Mouse (Mus musculus): ENCODE measurements around the gene Pip4k2a. TPM values are rescaled to one million over a fixed set of nuclear protein-coding genes. Genes with fewer than 3 reads are reported as not detected.

The Pip4k2a gene
- polyA plus RNA-seq, 1 experiment from 2014 or later, result 16.2 TPM

- 36% methylated on average over 7 of the region's 7 CpGs for WGBS
- Histone ChIP-seq H3K27ac (replicated peaks; ENCODE audit: low read depth, low read length) (no peak overlapping the region), H3K4me1 (ENCODE audit: control insufficient read depth, insufficient read depth, low read length) (peaks cover 14% of the 10 kb centered on the region), H3K36me3 (ENCODE audit: control insufficient read depth, insufficient read depth, low read length) (no peaks in the 10 kb centered on the region), H3K27me3 (replicated peaks; ENCODE audit: control insufficient read depth, insufficient read depth, low read length) (no peaks in the 10 kb centered on the region), H3K9me3 (ENCODE audit: control insufficient read depth, low read length) (no peaks in the 10 kb centered on the region), H3K9ac (ENCODE audit: low read depth, low read length) (no peak overlapping the region), H3K4me2 (ENCODE audit: low read depth, low read length) (no peak overlapping the region), H3K4me3 (ENCODE audit: low read depth, low read length) (no peak overlapping the region)
- ATAC-seq (ENCODE audit: low read depth) (no peak), DNase-seq (ENCODE audit: low spot score) (no peak)
Observed at GRCm38 (mm10) chr2:18956945-18957344, 41.0 kb downstream of the Pip4k2a start.

GRCm38 (mm10) chr2:18956424-18956823 lies 41.5 kb downstream of the Pip4k2a start:
- DNase-seq (ENCODE audit: low spot score), result no peak
- peaks cover 14% of the 10 kb centered on the region for H3K4me1 ChIP-seq (ENCODE audit: control insufficient read depth, insufficient read depth, low read length)
- no peak for ATAC-seq (ENCODE audit: low read depth)
- no peak overlapping the region for H3K27ac ChIP-seq (replicated peaks; ENCODE audit: low read depth, low read length)
- no peak overlapping the region for H3K4me2 ChIP-seq (ENCODE audit: low read depth, low read length)
- H3K9me3 ChIP-seq (ENCODE audit: control insufficient read depth, low read length), result no peaks in the 10 kb centered on the region
- no peak overlapping the region for H3K9ac ChIP-seq (ENCODE audit: low read depth, low read length)
- H3K36me3 ChIP-seq (ENCODE audit: control insufficient read depth, insufficient read depth, low read length), result no peaks in the 10 kb centered on the region
- no peak overlapping the region for H3K4me3 ChIP-seq (ENCODE audit: low read depth, low read length)
- no peaks in the 10 kb centered on the region for H3K27me3 ChIP-seq (replicated peaks; ENCODE audit: control insufficient read depth, insufficient read depth, low read length)
- WGBS, result 84% methylated on average over 3 of the region's 3 CpGs

- no peaks in the 10 kb centered on the region for H3K27me3 ChIP-seq (replicated peaks; ENCODE audit: control insufficient read depth, insufficient read depth, low read length)
- no peaks in the 10 kb centered on the region for H3K9me3 ChIP-seq (ENCODE audit: control insufficient read depth, low read length)
- ATAC-seq (ENCODE audit: low read depth) (no peak), DNase-seq (ENCODE audit: low spot score) (no peak)
- H3K9ac ChIP-seq (ENCODE audit: low read depth, low read length), result no peak overlapping the region
- no peaks in the 10 kb centered on the region for H3K36me3 ChIP-seq (ENCODE audit: control insufficient read depth, insufficient read depth, low read length)
- peaks cover 13% of the 10 kb centered on the region for H3K4me1 ChIP-seq (ENCODE audit: control insufficient read depth, insufficient read depth, low read length)
- H3K4me2 ChIP-seq (ENCODE audit: low read depth, low read length), result no peak overlapping the region
- 88% methylated on average over 13 of the region's 13 CpGs for WGBS
- no peak overlapping the region for H3K27ac ChIP-seq (replicated peaks; ENCODE audit: low read depth, low read length)
- H3K4me3 ChIP-seq (ENCODE audit: low read depth, low read length), result no peak overlapping the region
Observed at GRCm38 (mm10) chr2:18955671-18956070, 42.3 kb downstream of the Pip4k2a start.

- H3K9me3 ChIP-seq (ENCODE audit: control insufficient read depth, low read length), result no peaks in the 10 kb centered on the region
- H3K4me1 ChIP-seq (ENCODE audit: control insufficient read depth, insufficient read depth, low read length), result peaks cover 8% of the 10 kb centered on the region
- H3K27ac ChIP-seq (replicated peaks; ENCODE audit: low read depth, low read length), result no peak overlapping the region
- 43% methylated on average over 4 of the region's 4 CpGs for WGBS
- no peak overlapping the region for H3K4me2 ChIP-seq (ENCODE audit: low read depth, low read length)
- no peaks in the 10 kb centered on the region for H3K27me3 ChIP-seq (replicated peaks; ENCODE audit: control insufficient read depth, insufficient read depth, low read length)
- no peak overlapping the region for H3K9ac ChIP-seq (ENCODE audit: low read depth, low read length)
- ATAC-seq (ENCODE audit: low read depth) (no peak), DNase-seq (ENCODE audit: low spot score) (no peak)
- no peak overlapping the region for H3K4me3 ChIP-seq (ENCODE audit: low read depth, low read length)
- H3K36me3 ChIP-seq (ENCODE audit: control insufficient read depth, insufficient read depth, low read length), result no peaks in the 10 kb centered on the region
Observed at GRCm38 (mm10) chr2:18955022-18955421, 42.9 kb downstream of the Pip4k2a start.

GRCm38 (mm10) chr2:18954422-18954821 lies 43.5 kb downstream of the Pip4k2a start:
- 75% methylated on average over 4 of the region's 4 CpGs for WGBS
- no peaks in the 10 kb centered on the region for H3K9me3 ChIP-seq (ENCODE audit: control insufficient read depth, low read length)
- H3K4me1 ChIP-seq (ENCODE audit: control insufficient read depth, insufficient read depth, low read length), result peaks cover 8% of the 10 kb centered on the region
- DNase-seq (ENCODE audit: low spot score) (no peak), ATAC-seq (ENCODE audit: low read depth) (no peak)
- no peak overlapping the region for H3K9ac ChIP-seq (ENCODE audit: low read depth, low read length)
- no peak overlapping the region for H3K4me3 ChIP-seq (ENCODE audit: low read depth, low read length)
- no peak overlapping the region for H3K4me2 ChIP-seq (ENCODE audit: low read depth, low read length)
- H3K27me3 ChIP-seq (replicated peaks; ENCODE audit: control insufficient read depth, insufficient read depth, low read length), result no peaks in the 10 kb centered on the region
- no peak overlapping the region for H3K27ac ChIP-seq (replicated peaks; ENCODE audit: low read depth, low read length)
- H3K36me3 ChIP-seq (ENCODE audit: control insufficient read depth, insufficient read depth, low read length), result no peaks in the 10 kb centered on the region

GRCm38 (mm10) chr2:18952102-18952673 lies 45.7 kb downstream of the Pip4k2a start:
- Histone ChIP-seq H3K9me3 (ENCODE audit: control insufficient read depth, low read length) (no peaks in the 10 kb centered on the region), H3K36me3 (ENCODE audit: control insufficient read depth, insufficient read depth, low read length) (no peaks in the 10 kb centered on the region), H3K4me3 (ENCODE audit: low read depth, low read length) (no peak overlapping the region), H3K9ac (ENCODE audit: low read depth, low read length) (no peak overlapping the region), H3K4me1 (ENCODE audit: control insufficient read depth, insufficient read depth, low read length) (peaks cover 11% of the 10 kb centered on the region), H3K27ac (replicated peaks; ENCODE audit: low read depth, low read length) (no peak overlapping the region), H3K27me3 (replicated peaks; ENCODE audit: control insufficient read depth, insufficient read depth, low read length) (no peaks in the 10 kb centered on the region), H3K4me2 (ENCODE audit: low read depth, low read length) (no peak overlapping the region)
- ATAC-seq (ENCODE audit: low read depth), result no peak
- DNase-seq (ENCODE audit: low spot score), result peak; percentile 66
- WGBS, result 30% methylated on average over 7 of the region's 7 CpGs

GRCm38 (mm10) chr2:18950758-18951157 lies 47.2 kb downstream of the Pip4k2a start:
- peaks cover 11% of the 10 kb centered on the region for H3K4me1 ChIP-seq (ENCODE audit: control insufficient read depth, insufficient read depth, low read length)
- ATAC-seq (ENCODE audit: low read depth) (no peak), DNase-seq (ENCODE audit: low spot score) (no peak)
- H3K4me3 ChIP-seq (ENCODE audit: low read depth, low read length), result no peak overlapping the region
- WGBS, result 69% methylated on average over 2 of the region's 2 CpGs
- no peaks in the 10 kb centered on the region for H3K9me3 ChIP-seq (ENCODE audit: control insufficient read depth, low read length)
- H3K27ac ChIP-seq (replicated peaks; ENCODE audit: low read depth, low read length), result no peak overlapping the region
- no peak overlapping the region for H3K9ac ChIP-seq (ENCODE audit: low read depth, low read length)
- no peaks in the 10 kb centered on the region for H3K27me3 ChIP-seq (replicated peaks; ENCODE audit: control insufficient read depth, insufficient read depth, low read length)
- no peak overlapping the region for H3K4me2 ChIP-seq (ENCODE audit: low read depth, low read length)
- no peaks in the 10 kb centered on the region for H3K36me3 ChIP-seq (ENCODE audit: control insufficient read depth, insufficient read depth, low read length)

- no peak overlapping the region for H3K9ac ChIP-seq (ENCODE audit: low read depth, low read length)
- ATAC-seq (ENCODE audit: low read depth), result no peak
Observed at GRCm38 (mm10) chr2:18948741-18949140, 49.2 kb downstream of the Pip4k2a start.

GRCm38 (mm10) chr2:18947669-18948459 lies 50.1 kb downstream of the Pip4k2a start:
- H3K4me1 ChIP-seq (ENCODE audit: control insufficient read depth, insufficient read depth, low read length), result peaks cover 11% of the 10 kb centered on the region
- 44% methylated on average over 7 of the region's 7 CpGs for WGBS
- no peak overlapping the region for H3K27ac ChIP-seq (replicated peaks; ENCODE audit: low read depth, low read length)
- H3K9me3 ChIP-seq (ENCODE audit: control insufficient read depth, low read length), result no peaks in the 10 kb centered on the region
- DNase-seq (ENCODE audit: low spot score) (peak; percentile 62), ATAC-seq (ENCODE audit: low read depth) (peak; percentile 53; the same call in 1 of the 2 replicates)
- H3K9ac ChIP-seq (ENCODE audit: low read depth, low read length), result no peak overlapping the region
- no peak overlapping the region for H3K4me2 ChIP-seq (ENCODE audit: low read depth, low read length)
- H3K27me3 ChIP-seq (replicated peaks; ENCODE audit: control insufficient read depth, insufficient read depth, low read length), result no peaks in the 10 kb centered on the region
- H3K4me3 ChIP-seq (ENCODE audit: low read depth, low read length), result no peak overlapping the region
- no peaks in the 10 kb centered on the region for H3K36me3 ChIP-seq (ENCODE audit: control insufficient read depth, insufficient read depth, low read length)

More at GRCm38 (mm10) chr2:18948741-18949140, 49.2 kb downstream of the Pip4k2a start:
- Histone ChIP-seq H3K36me3 (ENCODE audit: control insufficient read depth, insufficient read depth, low read length) (no peaks in the 10 kb centered on the region), H3K27ac (replicated peaks; ENCODE audit: low read depth, low read length) (no peak overlapping the region), H3K27me3 (replicated peaks; ENCODE audit: control insufficient read depth, insufficient read depth, low read length) (no peaks in the 10 kb centered on the region), H3K4me2 (ENCODE audit: low read depth, low read length) (no peak overlapping the region), H3K4me1 (ENCODE audit: control insufficient read depth, insufficient read depth, low read length) (peaks cover 11% of the 10 kb centered on the region), H3K4me3 (ENCODE audit: low read depth, low read length) (no peak overlapping the region), H3K9me3 (ENCODE audit: control insufficient read depth, low read length) (no peaks in the 10 kb centered on the region)
- DNase-seq (ENCODE audit: low spot score), result no peak
- 76% methylated on average over 7 of the region's 7 CpGs for WGBS
